Mouse (Mus musculus) hindlimb bud, embryonic 11.5 days (tissue): ENCODE results near the gene Nfe2l1.
A peak's percentile ranks its signal among the peaks of the same experiment; 100 is the strongest.

Source experiments
- DNase-seq: peaks from one replicate; pipeline ENCODE4 v3.0.0-alpha.2; 2012; ENCODE audit warnings: low read depth, low spot score; ENCODE audit errors: extremely low spot score

Nfe2l1 gene

DNA sequence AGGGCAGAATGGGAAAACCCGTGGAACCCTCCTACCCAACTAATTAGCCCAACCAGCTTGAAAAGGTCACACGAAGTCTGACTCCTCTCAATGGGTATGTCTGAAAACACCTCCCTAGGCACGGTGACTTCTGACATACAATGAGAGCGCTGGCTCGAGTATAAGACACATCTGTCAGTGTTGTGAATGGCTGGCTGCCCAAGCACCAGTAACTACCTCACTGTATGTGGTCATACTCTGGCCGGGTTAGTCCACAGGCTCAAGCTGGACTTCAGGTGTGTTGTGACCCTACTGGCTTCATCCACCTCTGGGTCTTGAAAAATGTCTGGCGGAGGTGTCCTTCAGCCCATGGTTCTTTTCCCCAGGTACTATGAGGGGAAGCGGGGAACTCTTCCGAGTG, 18.9 kb upstream of the Nfe2l1 start:
- no peak for DNase-seq

GRCm38 (mm10) chr11:96847240-96847639, 17.5 kb upstream of the Nfe2l1 start:
- peak; percentile 73 for DNase-seq

DNA sequence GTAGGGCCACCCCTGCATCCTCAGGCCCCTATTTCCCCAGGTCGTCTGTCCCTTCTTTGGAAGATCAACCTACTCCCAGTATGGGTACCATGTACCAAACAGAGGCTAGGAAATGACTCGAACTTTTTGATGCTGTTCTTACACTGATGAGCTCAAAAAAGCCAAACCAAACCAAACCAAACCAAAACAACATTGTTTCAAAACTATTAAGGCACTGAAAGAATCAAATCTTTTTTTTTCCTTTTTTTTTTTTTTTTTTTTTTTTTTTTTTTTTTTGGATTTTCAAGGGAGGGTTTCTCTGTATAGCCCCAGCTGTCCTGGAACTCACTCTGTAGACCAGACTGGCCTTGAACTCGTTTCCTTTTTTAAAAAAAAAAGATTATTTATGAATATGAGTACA, 13.9 kb upstream of the Nfe2l1 start:
- DNase-seq: no peak

DNA sequence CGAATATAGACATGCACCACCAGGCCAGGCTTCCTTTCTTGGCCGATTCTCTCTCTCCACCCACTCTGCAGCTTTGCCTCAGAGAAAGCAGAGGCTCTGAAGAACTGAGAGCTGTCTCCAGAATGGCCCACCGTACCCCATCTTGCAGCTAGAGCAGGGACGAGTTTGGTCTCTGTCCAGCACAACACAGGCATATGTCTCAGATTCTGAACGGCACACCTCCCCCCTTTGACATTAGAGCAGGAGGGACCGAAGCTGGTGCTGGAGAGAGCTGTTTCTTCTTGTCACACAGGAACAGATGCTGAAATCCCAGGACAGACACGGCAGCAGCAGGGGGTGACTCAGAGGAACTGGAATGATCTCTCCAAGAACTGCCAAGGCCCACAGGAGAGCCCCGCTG, 10.5 kb upstream of the Nfe2l1 start:
- DNase-seq: no peak

DNA sequence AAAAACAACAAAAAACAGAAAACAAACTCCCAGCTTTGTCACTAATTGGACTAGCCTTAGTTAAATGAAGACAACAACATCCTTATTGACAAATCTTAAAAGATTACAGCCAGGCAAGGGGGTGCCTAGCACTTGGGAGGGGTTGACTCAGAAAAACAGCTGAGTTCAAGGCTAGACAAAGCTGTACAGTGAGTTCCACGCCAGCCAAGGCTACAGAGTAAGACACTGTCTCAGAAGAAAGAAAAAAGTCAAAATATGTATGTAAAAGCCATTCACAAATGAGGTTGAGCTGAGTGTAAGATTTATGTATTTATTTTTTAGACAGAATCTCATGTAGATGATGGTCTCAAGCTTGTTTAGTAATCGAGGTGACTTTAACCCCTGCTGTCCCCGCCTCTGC, 10.1 kb upstream of the Nfe2l1 start:
- no peak for DNase-seq

GRCm38 (mm10) chr11:96839428-96839827, 9.7 kb upstream of the Nfe2l1 start:
- no peak for DNase-seq

- no peak for DNase-seq
Observed at GRCm38 (mm10) chr11:96838341-96838740, 8.6 kb upstream of the Nfe2l1 start.

DNA sequence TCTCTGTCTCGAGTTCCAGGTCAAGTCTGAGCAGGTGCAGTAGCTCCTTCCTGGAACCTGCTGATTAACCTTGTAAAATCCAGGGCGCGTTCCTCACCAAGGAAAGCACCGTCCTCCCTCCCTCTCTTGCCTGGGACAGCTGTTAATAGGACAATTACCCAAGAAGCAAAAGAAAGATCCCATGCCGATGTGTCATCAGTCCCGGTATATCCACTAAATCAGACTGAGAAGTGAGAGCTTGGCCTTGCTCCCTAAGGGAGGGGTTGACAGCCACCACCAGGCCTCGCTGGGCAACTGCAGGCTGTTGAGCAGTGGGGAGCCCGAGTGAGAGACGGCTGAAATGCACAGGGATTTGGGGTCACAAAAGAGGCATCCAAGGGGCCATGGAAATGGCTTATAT, 7.5 kb upstream of the Nfe2l1 start:
- DNase-seq: no peak

DNA sequence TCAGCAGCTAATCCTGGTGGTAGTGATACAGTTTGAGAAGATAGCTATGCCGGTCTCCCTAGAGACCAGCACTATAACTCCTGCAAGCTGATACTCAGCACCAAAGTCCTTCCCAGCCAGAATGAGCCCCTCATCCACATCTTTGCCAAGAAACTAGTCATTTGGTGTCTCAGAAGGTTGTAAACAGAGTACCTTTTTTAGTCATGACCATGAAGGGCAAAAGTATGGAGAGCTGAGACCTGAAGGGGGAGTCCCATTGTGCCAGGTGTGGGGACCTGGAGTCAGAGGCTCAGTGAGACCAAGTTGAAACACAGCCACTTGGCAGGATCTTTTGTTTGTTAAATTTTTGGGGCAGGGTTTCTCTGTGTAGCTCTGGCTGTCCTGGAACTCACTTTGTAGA, 4.4 kb upstream of the Nfe2l1 start:
- no peak for DNase-seq

- no peak for DNase-seq
Observed at GRCm38 (mm10) chr11:96832973-96833372, 3.2 kb upstream of the Nfe2l1 start.

DNA sequence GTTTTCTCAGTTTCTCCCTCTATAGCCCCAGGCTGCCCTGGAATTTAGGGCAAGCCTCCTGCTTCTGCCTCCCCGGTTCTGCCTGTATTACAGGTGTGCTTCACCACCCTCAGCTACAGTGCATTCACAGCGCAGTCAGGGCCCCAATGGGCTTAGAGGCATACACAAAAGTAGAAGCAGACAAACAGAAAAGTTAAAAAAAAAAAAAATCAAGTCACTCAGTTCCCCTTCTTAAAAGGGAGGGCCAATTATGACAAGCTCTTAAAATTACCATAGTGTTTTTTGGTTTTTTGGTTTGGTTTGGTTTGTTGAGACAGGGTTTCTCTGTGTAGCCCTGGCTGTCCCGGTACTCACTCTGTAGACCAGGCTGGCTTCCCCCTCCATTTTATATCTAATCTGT, 2.8 kb upstream of the Nfe2l1 start:
- DNase-seq: no peak

DNA sequence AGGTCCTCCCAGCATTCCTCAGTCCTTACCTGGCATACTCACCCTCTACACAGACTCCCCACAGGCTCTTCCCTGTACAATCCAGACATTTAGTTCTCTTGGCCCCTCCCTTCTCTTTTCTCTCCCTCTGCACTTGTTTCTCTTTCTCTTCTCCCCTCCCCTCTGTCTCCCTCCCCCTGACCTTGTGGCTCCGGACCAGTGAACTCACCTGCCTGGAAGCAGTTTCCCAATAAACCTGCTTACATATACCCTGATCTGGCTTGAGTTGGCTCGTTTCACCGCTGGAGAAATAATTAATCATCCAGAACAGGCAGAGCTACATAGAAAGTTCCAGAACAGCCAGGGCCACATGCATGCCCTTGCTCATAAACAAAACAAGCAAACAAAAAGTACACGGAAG, 1.7 kb upstream of the Nfe2l1 start:
- DNase-seq: no peak

DNA sequence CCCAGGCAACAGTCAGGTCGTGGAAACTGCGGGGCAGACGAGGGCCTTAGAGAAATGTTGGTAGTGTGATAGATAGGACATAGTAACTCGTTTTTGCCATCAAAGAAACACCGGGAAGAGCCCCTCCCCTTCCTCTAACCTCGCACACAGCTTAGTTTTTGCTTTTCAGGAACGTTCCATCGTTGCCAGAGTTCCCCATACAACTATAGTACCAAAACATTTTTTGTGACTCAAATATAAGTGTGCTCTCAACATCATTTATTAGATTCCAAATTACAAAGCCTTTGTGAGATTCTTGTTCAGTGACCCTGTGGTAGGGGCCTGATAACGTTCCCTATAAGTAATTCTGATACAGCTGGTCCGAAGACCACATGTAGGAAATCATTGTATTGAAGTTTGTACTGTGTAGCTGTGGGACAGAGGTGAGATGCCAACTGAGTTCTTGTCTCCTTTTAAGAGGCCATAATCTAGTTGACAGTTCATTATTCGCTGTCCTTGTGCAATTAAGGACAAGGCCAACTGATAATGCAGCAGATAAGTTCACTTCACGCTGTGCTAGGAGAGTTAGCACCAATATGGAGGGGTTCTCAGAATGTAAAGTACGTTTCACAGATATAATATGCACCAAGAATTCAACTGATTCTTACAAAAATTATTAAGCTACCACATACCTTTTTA, 910 bp upstream of the Nfe2l1 start:
- no peak for DNase-seq

DNA sequence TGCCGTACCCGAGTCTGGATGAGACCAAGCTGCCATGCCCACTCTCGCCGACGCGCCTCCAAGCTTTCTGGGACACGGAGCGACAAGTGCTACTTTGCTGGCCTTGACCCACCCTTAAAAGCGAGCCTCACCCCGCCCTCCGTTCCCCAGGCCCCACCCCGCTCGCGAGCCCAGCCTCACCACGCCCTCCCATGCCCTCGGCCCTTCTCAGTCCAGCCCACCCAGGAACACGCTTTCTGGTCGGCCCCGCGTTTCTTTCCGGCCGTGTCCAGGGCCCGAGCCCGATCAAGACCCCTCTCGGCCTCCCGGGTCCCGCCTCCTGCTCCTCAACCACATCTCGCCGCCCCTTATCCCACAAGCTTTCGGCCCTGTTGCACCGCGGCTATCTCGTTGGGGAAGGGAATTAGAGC, 360 bp downstream of the Nfe2l1 start:
- no peak for DNase-seq

DNA sequence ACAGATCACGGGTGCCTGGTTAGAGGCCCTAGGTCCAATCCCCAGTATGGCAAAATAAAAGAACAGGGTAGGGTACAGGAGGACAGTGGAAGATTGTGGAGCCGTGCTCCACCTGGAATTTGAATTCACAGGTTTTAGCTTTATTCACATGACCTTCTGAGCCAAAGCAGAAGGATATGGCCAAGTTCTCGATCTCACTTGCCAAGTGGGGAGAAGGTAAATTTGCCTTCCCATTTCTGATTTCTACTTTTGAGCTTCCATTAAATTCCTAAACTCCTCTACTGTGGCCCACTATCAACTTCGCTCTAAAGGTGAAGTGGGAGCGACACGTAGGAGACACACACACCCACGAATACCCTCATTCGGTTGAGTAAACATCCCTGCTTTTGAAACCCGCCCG, 887 bp downstream of the Nfe2l1 start:
- no peak for DNase-seq

GRCm38 (mm10) chr11:96827917-96828316, 1.9 kb downstream of the Nfe2l1 start:
- DNase-seq: no peak

DNA sequence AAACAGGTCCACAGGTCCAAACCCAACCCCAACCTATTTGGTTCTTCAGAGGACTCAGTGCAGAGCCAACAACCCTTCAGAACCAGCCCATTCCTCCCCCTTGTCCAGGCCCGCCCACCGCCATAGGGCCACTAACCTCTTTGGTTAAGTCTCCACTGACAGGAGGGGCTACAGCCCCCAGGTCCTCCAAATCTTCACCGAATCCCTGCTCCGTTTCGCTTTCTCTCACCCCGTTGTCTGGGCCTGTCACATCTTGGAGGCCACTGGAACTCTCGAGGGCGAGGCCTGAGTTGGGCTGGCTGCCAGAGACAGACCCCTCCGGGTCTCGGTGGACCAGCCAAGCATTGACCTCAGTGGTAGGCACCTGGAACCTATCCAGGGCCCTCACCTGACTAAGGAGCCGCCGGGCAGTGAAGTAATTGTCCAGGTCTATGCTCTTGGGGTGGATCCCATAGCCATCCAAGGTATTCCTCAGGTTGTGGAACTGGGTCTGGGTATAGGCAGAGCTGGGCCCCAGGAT, 2.6 kb downstream of the Nfe2l1 start:
- DNase-seq: no peak

DNA sequence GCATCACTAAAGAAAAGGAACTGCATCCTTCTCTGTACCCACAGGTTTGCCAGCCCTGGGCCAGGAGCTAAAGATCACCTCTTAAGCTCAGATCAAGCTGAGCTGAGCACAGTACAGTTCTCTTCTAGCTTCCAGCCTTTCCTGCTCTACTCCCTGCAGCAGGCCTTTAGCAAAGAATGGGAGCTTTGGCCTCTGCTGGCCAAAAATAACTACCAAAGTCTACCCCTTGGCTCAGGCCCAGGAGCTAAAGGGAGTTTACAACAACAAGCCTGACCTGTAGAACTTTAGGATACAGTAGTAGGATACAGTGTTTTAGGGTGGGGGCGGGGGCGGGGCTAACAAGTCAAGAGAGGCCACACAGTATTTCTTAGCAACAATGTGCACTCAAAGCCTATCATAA, 3.3 kb downstream of the Nfe2l1 start:
- no peak for DNase-seq

DNA sequence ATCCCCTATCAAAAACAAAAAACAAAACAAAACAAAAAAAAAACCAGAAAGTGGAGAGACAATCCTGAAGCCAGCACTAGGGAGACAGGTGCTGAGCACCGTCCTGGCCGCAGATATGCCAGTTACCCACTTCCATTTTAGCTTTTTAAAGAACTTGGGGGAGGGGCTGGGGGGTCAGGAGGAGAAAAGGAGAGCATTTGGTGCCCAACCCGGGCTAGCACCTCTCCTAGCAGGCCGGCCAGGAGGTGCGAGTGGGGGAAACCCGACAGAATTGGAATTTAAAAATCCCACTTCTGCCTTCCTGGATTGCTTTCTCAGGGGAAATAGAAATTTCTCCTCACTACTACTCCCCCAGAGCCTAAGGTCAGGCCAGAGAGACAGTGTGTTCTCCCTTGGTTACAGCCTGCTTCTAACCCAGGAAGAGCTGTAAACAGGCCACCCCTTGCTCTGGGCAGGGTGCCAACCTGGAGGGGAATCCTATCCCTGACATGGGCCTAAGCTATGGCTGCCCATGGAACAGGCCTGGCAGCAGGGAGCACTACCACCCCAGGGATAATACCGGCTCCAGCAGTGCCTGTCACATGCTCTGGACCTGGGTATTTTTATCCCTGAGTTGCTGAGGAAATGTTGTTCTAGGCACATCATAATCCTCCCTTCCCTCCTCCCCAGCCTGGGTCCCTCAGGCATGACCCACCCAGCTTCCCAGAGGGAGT, 4.8 kb downstream of the Nfe2l1 start:
- no peak for DNase-seq

GRCm38 (mm10) chr11:96823880-96824782, 5.6 kb downstream of the Nfe2l1 start:
- peak; percentile 95 for DNase-seq

DNA sequence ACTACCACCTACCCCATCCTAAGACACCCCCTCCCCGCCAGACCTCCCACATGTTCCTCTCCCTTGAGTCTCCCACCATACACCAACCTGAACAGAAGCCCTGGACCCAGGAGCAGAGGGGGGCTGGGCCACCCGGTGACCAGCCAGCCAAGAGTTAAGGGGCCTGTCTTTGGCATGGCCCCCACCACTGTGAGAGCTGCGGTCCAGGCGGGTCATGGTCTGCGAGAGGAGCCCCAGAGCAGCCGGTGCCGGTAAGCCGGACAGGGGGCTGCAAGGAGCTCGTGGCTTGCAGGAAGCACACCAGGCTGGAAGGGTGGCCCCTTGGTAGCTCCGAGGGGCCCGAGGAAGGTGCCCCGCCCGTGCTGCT, 6.3 kb downstream of the Nfe2l1 start:
- DNase-seq: no peak
